Mouse (Mus musculus) kidney, adult 11 months (tissue): ENCODE data around the gene 9130230L23Rik.

ENCODE experiments used
- DNase-seq: peaks from one replicate; pipeline ENCODE4 v3.0.0; 2022

The 9130230L23Rik gene

DNA sequence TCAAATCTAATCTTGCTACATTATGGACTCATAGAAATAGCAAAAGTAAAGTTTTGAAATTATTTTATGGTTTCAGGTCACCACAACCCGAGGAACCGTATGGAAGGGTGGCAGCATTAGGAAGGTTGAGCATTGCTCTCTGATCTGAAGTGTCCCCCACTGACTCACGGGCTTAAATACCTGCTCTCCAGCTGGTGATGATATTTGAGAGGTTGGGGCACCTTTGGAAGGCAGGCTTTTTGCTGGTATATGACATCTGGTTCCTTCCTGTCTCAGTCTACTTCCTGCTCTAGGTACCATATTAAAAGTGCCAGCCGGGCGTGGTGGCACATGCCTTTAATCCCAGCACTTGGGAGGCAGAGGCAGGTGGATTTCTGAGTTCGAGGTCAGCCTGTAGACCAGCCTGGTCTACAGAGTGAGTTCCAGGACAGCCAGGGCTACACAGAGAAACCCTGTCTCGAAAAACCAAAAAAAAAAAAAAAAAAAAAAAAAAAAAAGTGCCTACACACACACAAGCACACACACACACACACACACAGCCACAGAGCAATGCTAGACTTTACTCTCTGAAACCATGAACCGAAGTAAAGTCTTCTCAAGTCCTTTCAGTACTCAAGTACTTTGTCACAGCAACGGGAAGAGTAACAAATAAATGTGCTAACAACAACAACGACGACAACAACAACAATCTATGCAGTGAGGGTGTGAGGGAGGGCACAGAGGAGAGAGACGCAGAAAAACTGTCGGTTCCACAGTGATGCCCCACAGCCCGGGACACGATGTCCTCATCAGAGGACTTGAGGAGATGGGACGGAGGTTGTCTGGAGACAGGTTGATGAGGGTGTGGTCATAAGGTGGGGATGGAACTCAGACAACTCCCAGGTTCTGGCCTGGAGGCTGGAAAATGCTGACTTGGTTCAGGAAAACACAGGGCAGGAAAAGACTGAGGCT lies 49.7 kb downstream of the 9130230L23Rik start:
- DNase-seq = no peak

DNA sequence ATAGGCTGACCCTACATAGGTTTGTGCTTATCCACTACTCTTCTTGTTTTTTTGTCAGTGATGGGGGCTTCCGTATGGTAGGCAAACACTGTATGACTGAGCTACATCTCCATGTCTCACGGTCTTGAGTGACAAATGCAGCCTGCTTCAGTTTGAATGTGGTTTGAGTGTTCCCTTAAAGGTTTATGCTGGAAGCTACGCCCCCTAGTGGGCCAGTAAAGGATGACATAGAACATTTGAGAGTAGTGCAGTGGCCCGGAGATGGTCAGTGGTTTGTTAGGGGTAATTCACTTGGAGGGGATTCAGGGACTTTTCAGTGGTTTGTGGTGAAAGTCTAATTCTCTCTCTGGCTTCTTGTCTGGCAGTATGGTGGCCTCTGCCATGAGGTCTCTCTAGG lies 52.6 kb downstream of the 9130230L23Rik start:
- no peak for DNase-seq

DNA sequence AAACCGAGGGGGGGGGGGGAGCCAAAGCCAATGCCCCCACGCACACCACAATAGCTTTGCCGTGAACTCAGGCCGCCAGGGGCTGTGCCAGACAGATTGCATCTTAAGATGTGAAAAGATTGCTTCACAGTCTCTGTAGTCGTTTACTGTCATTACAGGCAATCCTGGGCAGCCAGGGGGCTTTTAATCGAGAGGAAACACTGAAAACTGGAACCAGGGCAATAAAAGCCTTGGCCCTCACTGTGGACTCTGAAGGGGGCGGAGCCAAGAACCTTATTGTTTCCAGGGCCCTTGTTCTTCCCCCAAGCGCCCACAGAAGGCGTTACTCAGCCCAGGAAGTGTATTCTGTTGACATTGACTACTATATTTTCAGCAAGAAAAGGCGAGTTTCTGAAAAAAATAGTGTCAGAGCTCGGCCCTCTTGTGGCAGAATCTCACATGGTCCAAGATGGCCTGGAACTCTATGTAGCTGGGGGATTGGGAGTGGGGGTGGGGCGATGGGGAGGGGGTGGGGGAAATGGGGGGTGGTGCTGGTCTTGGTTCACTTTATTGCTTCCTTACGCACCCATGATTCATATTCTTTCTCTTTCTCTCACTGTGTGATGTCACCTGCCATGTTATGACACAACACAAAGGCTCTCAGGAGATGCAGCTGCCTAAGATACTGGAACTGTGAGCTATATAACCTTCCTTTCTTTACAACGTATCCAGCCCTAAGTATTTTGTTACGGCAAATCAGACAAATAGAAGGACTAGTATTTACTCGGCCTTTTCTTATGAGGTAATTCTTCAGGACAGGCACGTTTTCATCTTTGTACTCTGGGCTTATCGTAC lies 53.2 kb downstream of the 9130230L23Rik start:
- no peak for DNase-seq

DNA sequence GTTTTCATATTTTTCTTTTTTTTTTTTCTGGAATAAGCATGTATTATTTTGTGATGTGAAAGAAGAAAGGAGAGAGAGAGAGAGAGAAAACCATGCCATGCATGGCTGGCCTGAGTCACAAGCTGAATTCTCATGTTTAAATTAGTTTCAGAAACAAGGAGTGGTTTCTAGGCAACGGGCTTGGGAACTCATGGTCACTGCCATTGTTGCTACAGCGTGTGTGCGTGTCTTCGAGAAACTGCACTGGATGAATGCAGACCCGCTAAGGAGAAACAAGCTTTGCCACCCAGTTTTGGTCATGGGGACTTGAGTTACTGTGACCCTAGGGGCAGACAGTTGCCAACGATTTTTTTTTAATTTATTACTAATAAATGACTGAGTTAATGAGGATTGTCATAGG lies 53.8 kb downstream of the 9130230L23Rik start:
- peak; percentile 11 for DNase-seq

DNA sequence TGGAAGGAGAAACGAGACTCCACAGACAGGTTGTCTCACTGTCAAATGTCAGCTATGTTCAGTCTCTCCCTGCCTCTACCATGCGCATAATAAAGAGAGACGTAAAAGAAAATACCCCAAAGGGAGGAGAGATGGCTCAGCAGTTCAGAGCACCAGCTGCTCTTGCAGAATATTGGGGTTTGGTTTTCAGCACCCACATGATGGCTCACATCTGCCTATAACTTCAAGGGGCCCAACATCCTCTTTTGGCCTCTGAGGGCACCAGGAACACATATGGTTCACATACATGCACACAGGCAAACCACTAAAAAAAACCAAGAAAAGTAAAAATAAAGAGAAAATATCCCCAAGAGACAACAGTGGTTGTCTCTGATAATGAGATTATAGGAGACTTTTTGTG lies 54.3 kb downstream of the 9130230L23Rik start:
- DNase-seq = no peak

DNA sequence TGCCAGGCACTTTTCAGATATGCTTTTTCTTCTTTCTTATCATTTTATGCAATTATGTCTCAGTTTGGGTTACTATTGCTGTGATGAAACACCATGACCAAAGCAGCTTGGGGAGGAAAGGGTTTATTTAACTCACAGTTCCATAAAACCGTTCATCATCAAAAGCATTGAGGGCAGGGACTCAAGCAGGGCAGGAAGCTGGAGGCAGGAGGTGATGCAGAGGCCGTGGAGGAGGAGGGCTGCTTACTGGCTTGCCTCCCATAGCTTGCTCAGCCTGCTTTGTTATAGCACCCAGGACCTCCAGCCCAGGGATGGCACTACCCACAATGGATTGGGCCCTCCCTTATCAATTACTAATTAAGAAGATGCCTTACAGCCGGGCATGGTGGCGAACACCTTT lies 62.9 kb downstream of the 9130230L23Rik start:
- no peak for DNase-seq

DNA sequence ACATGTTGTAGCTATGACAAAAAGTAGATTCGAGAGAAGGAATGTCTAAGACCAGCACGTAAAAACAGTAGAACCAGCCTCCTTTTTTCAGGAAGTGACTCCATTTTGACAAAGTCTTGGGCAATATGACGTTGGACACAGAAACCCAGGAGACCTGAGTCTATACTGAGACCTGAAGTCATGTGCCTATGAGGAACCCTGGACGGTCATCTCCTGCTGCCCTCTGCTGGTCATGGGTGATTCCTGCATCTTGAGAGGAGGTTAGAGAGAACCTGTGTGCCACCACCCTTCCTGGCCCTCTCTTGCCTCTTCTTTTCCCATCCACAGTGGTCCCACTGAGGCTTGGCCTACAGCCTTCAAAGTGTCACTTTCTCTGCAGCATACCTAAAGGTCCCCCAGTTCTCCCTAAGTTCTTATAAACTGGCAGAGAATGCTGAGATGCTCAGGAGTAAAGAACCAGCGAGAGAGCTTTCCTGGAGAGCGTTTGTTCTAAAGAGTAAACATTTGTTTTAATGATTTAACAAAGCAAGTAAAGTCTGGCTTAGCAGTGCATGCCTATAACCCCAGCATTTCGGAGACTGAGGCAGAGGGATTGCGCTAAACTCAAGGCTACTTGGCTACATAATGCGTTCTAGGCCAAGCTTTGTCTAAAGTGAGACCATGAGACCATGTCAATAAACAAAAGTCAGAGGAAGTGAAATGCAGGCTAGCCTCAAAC lies 65.9 kb downstream of the 9130230L23Rik start:
- peak; percentile 64 for DNase-seq

DNA sequence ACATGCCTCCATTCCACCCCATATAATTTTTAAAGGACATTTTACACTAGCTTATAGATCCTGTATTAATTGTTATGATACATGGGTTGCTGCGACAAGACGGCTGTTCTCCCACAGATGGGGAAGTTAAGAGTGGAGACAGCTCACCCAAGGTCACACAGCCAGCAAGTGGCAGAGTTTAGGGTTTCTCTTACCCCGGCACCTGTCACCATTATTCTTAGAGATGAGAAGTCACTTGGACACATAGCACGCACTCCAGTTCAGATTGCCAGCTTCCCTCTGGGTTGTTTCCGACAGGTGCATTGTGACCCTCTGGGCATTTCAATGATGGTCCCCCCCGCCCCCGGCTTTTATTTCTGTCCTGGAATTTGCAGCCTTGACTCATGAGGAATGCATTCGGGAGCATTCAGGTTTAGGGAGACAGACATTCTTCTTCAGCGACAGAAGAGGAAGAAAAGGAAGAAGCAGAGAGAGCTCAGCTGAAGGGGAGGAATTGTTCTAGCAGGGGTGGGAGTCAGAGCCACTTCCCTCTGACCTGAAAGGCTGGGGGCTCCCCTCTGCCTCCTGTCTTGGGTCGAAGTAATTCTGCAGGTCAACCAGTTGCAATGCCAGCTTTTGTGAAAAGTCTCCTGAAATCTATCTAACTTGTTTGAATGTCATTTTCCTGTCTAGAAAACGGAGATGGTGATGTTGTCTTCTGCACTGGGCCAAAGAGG lies 66.9 kb downstream of the 9130230L23Rik start:
- no peak for DNase-seq

DNA sequence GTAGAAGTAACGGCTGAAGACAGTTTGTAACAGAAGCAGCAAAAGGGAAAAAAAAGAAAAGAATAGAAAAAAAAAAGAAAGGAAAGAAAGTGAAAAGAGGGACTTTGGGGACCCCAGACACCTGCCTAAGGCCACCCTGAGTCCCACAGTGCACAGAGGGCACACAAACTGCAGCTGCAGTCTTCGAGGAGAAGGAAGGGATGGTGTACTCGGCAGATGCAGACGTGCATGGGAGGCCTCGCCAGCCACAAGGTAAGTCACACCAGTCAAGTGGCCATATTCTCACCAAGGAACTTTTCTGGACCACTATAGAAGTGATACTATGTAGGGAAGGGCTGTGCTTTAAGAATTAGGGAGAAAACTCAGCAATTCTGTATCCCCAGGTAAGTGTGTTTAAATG lies 69.3 kb downstream of the 9130230L23Rik start, which contains the start of gene Chrna9:
Chrna9 (plus strand) TSS at position 139 of the 400 bp plus-strand sequence.
- DNase-seq = no peak

DNA sequence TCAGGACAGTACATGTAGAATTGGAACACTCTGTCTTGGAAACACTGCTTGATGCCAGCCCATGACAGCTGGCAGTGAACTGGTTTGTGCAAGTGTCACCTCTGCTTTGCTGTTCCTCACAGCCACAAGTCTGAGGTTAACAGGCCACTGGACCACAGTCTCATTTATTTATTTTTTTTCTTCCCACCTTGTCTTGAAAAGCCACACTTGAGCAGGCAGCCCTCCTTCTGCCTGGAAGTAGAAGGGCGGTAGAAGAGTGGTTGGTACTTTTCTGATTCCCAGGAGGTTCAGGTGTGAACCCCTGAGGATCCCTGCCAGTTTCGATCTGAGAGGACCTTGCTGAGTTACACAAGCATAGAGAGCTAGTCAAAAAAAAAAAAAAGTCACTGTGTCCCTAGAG lies 70.3 kb downstream of the 9130230L23Rik start:
- DNase-seq = no peak

DNA sequence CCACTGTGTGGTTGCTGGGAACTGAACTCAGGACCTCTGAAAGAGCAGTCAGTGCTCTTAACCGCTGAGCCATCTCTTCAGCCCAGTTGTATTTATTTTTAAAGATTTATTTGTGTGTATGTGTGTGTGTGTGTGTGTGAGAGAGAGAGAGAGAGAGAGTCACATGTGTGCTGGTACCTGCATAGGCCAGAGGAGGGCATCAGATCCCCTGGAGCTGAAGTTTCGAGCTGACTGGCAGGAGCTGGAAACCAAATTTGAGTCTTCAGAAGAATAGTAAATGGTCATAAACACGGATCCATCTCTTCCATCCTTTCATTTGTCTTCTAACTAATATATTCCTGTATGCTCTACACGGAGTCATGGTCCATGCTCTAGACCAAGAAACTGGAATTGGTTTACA lies 70.8 kb downstream of the 9130230L23Rik start:
- DNase-seq = no peak

DNA sequence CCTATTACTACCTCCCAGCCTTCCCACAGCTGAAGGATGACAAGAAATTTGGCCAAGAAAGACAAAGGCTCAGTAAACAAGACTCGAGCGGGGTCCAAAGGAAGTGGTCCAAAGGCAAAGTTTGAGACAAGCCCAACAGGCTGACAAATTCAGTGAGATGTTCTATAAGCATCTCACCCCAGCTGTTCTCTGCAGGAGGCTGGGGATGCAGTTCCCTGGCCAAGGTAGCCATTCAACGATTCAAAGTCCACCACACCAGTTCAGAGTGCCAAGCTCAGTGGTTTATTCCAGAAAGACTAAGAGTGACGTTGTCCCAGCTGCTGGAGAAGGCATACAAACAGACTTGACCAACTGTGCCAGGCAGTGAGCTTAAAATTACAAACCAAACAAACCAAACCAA lies 73.9 kb downstream of the 9130230L23Rik start:
- peak; percentile 8 for DNase-seq
